In the genomic region with DNA sequence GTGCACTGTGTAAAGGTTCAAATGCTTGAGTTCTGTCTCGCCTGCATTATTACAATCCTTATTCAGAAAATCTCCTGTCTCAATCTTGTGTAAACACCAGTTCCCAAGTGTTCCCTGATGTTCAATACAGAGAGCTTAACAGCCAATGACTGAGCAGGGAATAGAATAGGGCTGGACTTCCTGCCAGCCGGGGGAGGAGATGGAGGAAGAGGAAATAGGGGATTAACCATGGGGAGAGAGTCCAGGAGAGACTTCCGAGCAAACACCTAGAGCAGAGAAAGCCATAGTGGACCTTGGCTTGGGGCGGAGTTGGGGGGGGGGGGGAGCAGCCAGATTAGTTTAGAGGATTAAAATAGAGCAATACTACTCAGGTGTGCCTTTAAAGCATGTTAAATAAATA, we compare ENCODE assay signal across 11 mouse cellular contexts. TPM values are rescaled to one million over a fixed set of nuclear protein-coding genes. Genes with fewer than 3 reads are reported as not detected.
DNase-seq lines count a peak whose midpoint lies in the region; ATAC-seq and TF ChIP-seq lines count a peak whose summit lies in the region.
"Had no signal": no experiment of that assay in that cellular context is flagged by ENCODE, and none has a peak within 500 bp of the region (broad histone marks: within the 10 kb centered on the region; RNA-seq: fewer than 3 reads in every experiment).

No protein-coding gene starts in this region.

- H3K4me1 ChIP-seq in kidney, embryonic 15.5 days: peaks cover 45% of the 10 kb centered on the region
- peaks cover 37% of the 10 kb centered on the region for H3K4me1 ChIP-seq in kidney, embryonic 14.5 days (ENCODE audit: control insufficient read depth, insufficient read depth, low read length)
- peaks cover 32% of the 10 kb centered on the region for H3K4me1 ChIP-seq in embryonic facial prominence, embryonic 14.5 days (ENCODE audit: control insufficient read depth, insufficient read depth, low read length)
- H3K4me1 ChIP-seq in liver, postnatal 0 days (ENCODE audit: insufficient read depth): peaks cover 18% of the 10 kb centered on the region

- H3K27me3 ChIP-seq in kidney, embryonic 15.5 days: no peaks in the 10 kb centered on the region
- H3K27me3 ChIP-seq in kidney, embryonic 14.5 days (ENCODE audit: control insufficient read depth, insufficient read depth, low read length): no peaks in the 10 kb centered on the region
- no peaks in the 10 kb centered on the region for H3K27me3 ChIP-seq in embryonic facial prominence, embryonic 14.5 days (replicated peaks; ENCODE audit: control insufficient read depth, insufficient read depth, low read length)
- no peaks in the 10 kb centered on the region for H3K27me3 ChIP-seq in liver, postnatal 0 days (ENCODE audit: insufficient read depth, low read length)
- H3K27me3 ChIP-seq: heart, embryonic 12.5 days had no signal

- no peak for TF ChIP-seq CTCF in liver, postnatal 0 days (IDR thresholded peaks at IDR 0.05; ENCODE audit: low read depth)
- TF ChIP-seq CTCF in left cerebral cortex, adult 2 months (IDR thresholded peaks at IDR 0.05): no peak

- H3K9me3 ChIP-seq in kidney, embryonic 15.5 days (replicated peaks): no peaks in the 10 kb centered on the region
- no peaks in the 10 kb centered on the region for H3K9me3 ChIP-seq in kidney, embryonic 14.5 days (ENCODE audit: control insufficient read depth, low read length)
- H3K9me3 ChIP-seq in embryonic facial prominence, embryonic 14.5 days (ENCODE audit: control insufficient read depth, low read length): no peaks in the 10 kb centered on the region
- no peaks in the 10 kb centered on the region for H3K9me3 ChIP-seq in liver, postnatal 0 days (ENCODE audit: low read length)
- H3K9me3 ChIP-seq: heart, embryonic 12.5 days had no signal

- peak; percentile 43; the same call in 1 of the 2 replicates for TF ChIP-seq EP300 in liver, postnatal 0 days (IDR thresholded peaks at IDR 0.05; ENCODE audit: low read depth)

- peak; percentile 90 for DNase-seq in R1 (ENCODE audit: low read depth, low spot score)
- no peak for DNase-seq in embryonic facial prominence, embryonic 14.5 days (ENCODE audit: low spot score)
- DNase-seq in liver, postnatal 0 days: peak; percentile 55
- no peak for DNase-seq in left cerebral cortex, adult 2 months (ENCODE audit: extremely low spot score in 1 of 2, low spot score in 2 of 2)
- no peak for DNase-seq in spleen, postnatal 4 days (ENCODE audit: low spot score in 2 of 2)
- DNase-seq: right cerebral cortex, postnatal 4 days had no signal

- H3K4me3 ChIP-seq in kidney, embryonic 15.5 days (replicated peaks): no peak overlapping the region
- H3K4me3 ChIP-seq in kidney, embryonic 14.5 days (ENCODE audit: low read length): no peak overlapping the region
- no peak overlapping the region for H3K4me3 ChIP-seq in embryonic facial prominence, embryonic 14.5 days (ENCODE audit: low read depth, low read length)
- H3K4me3 ChIP-seq in liver, postnatal 0 days (ENCODE audit: low read depth, low read length): no peak overlapping the region
- no peak overlapping the region for H3K4me3 ChIP-seq in left cerebral cortex, adult 2 months
- H3K4me3 ChIP-seq: heart, embryonic 12.5 days had no signal

- H3K4me2 ChIP-seq in kidney, embryonic 15.5 days: no peak overlapping the region
- no peak overlapping the region for H3K4me2 ChIP-seq in kidney, embryonic 14.5 days (replicated peaks; ENCODE audit: low read depth, low read length)
- no peak overlapping the region for H3K4me2 ChIP-seq in embryonic facial prominence, embryonic 14.5 days (ENCODE audit: low read depth, low read length)
- no peak overlapping the region for H3K4me2 ChIP-seq in liver, postnatal 0 days (ENCODE audit: low read depth, low read length)
- H3K4me2 ChIP-seq: heart, embryonic 12.5 days; hindbrain, embryonic 14.5 days had no signal

- ATAC-seq in kidney, embryonic 15.5 days (replicated peaks; ENCODE audit: low FRiP score): peak; percentile 61; the same call in 1 of the 2 replicates
- no peak for ATAC-seq in kidney, embryonic 14.5 days (ENCODE audit: low FRiP score, low TSS enrichment)
- peak; percentile 61 for ATAC-seq in embryonic facial prominence, embryonic 14.5 days (ENCODE audit: low read depth)
- ATAC-seq in liver, postnatal 0 days: peak; percentile 99

- no peak overlapping the region for H3K9ac ChIP-seq in kidney, embryonic 15.5 days
- no peak overlapping the region for H3K9ac ChIP-seq in kidney, embryonic 14.5 days (ENCODE audit: low read depth, low read length)
- no peak overlapping the region for H3K9ac ChIP-seq in embryonic facial prominence, embryonic 14.5 days (ENCODE audit: low read depth, low read length)
- no peak overlapping the region for H3K9ac ChIP-seq in liver, postnatal 0 days (replicated peaks)
- H3K9ac ChIP-seq: hindbrain, embryonic 14.5 days had no signal

- H3K27ac ChIP-seq in kidney, embryonic 15.5 days: no peak overlapping the region
- no peak overlapping the region for H3K27ac ChIP-seq in kidney, embryonic 14.5 days (ENCODE audit: low read depth, low read length)
- no peak overlapping the region; the same call in 1 of the 2 replicates for H3K27ac ChIP-seq in embryonic facial prominence, embryonic 14.5 days (replicated peaks; ENCODE audit: low read depth, low read length)
- H3K27ac ChIP-seq in liver, postnatal 0 days (ENCODE audit: low read depth): peak overlapping the region; percentile 69; the same call in 1 of the 2 replicates
- no peak overlapping the region for H3K27ac ChIP-seq in left cerebral cortex, adult 2 months
- H3K27ac ChIP-seq: hindbrain, embryonic 14.5 days; macrophage had no signal

- intact Hi-C loops in left cerebral cortex, adult 2 months (cut with DNase I): no loop called here

- peaks cover 6% of the 10 kb centered on the region; the same call in 1 of the 2 replicates for H3K36me3 ChIP-seq in kidney, embryonic 15.5 days
- H3K36me3 ChIP-seq in kidney, embryonic 14.5 days (ENCODE audit: control insufficient read depth, insufficient read depth, low read length): peaks cover 7% of the 10 kb centered on the region; the same call in 1 of the 2 replicates
- H3K36me3 ChIP-seq in embryonic facial prominence, embryonic 14.5 days (ENCODE audit: control insufficient read depth, insufficient read depth, low read length): peaks cover 11% of the 10 kb centered on the region
- peaks cover 2% of the 10 kb centered on the region; the same call in 1 of the 2 replicates for H3K36me3 ChIP-seq in liver, postnatal 0 days (replicated peaks; ENCODE audit: insufficient read depth, low read length)

- WGBS in kidney, embryonic 15.5 days: 63% methylated on average over 4 of the region's 4 CpGs
- 72% methylated on average over 4 of the region's 4 CpGs for WGBS in kidney, embryonic 14.5 days
- WGBS in embryonic facial prominence, embryonic 14.5 days: 53% methylated on average over 4 of the region's 4 CpGs
- 61% methylated on average over 4 of the region's 4 CpGs for WGBS in liver, postnatal 0 days (ENCODE audit: insufficient replicate concordance)

RNA-seq across cellular contexts. Expression of gene Lrp6, which starts 51.3 kb away (rescaled TPM):
- 34.5 and 37.5 TPM in 2 replicates for polyA plus RNA-seq in kidney, embryonic 15.5 days (2015; fragmentation: Nextera tagmentation; extraction: Ambion mirVana)
- 32.6 and 49.7 TPM in 2 replicates for polyA plus RNA-seq in kidney, embryonic 14.5 days (2014; fragmentation: Nextera tagmentation; extraction: Ambion mirVana)
- 38.7 and 39.8 TPM in 2 replicates for polyA plus RNA-seq in embryonic facial prominence, embryonic 14.5 days (2014; fragmentation: Nextera tagmentation; extraction: Ambion mirVana)
- polyA plus RNA-seq in liver, postnatal 0 days (2015; fragmentation: Nextera tagmentation; extraction: Ambion mirVana): 10.1 and 10.7 TPM in 2 replicates
- total RNA-seq in left cerebral cortex, adult 2 months (2021): 10 to 100 TPM; 47.2 to 48.0 TPM

Comparison
In these comparisons a context has a peak if more than half of its experiments do, and no peak if none do; other contexts are left out.
1. DNase-seq: peak in R1 (single experiment) and liver, postnatal 0 days (single experiment); none in embryonic facial prominence, embryonic 14.5 days (single experiment), left cerebral cortex, adult 2 months (0 of 2) and spleen, postnatal 4 days (0 of 2).